Mouse (Mus musculus): ENCODE results near the gene Tnni1.

DNA sequence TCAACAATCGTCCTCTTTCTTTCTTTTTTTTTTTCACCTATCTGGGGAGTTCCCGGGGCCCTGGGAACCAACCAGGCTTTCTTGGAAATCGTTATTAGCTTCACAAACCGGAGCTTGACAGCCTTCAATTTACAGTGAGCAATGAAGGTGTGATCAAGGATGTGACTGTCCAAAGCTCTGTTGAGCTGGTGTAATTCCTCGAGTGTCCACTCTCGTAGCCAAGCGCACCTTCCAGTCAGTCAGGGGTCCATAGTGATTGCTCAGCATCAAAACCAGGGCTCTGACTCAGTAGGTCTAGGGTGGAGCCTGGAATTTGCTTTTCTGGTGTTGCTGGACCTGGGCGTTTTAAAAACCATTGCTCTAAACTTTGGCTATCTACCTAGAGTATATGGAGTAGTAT is 19.0 kb upstream of the Tnni1 start:
- no peak for TF ChIP-seq POLR2A (IDR thresholded peaks at IDR 0.05; ENCODE audit: control insufficient read depth, extremely low read depth, insufficient read depth, low read length, poor library complexity)
- TF ChIP-seq CTCF (IDR thresholded peaks at IDR 0.05; ENCODE audit: borderline replicate concordance, control insufficient read depth, extremely low read depth, insufficient read depth, low read length, poor library complexity) = no peak

Measured in thymus, adult 2 months (tissue).